Mouse (Mus musculus): ENCODE results near the gene Etl4.

The Etl4 gene

GRCm38 (mm10) chr2:20442731-20443130, 533.2 kb downstream of the Etl4 start:
- DNase-seq (ENCODE audit: low read depth in 2 of 2, low spot score in 2 of 2) = no peak

- no peak for DNase-seq (ENCODE audit: low read depth in 2 of 2, low spot score in 2 of 2)
These were observed 534.3 kb downstream of the Etl4 start for GRCm38 (mm10) chr2:20443671-20444440.

GRCm38 (mm10) chr2:20445156-20446155, 535.9 kb downstream of the Etl4 start:
- DNase-seq (ENCODE audit: low read depth in 2 of 2, low spot score in 2 of 2) = no peak

- no peak for DNase-seq (ENCODE audit: low read depth in 2 of 2, low spot score in 2 of 2)
These were observed 536.6 kb downstream of the Etl4 start for GRCm38 (mm10) chr2:20446180-20446579.

- no peak for DNase-seq (ENCODE audit: low read depth in 2 of 2, low spot score in 2 of 2)
These were observed 541.4 kb downstream of the Etl4 start for GRCm38 (mm10) chr2:20450945-20451344.

GRCm38 (mm10) chr2:20453506-20454206, 544.1 kb downstream of the Etl4 start:
- no peak for DNase-seq (ENCODE audit: low read depth in 2 of 2, low spot score in 2 of 2)

- DNase-seq (ENCODE audit: low read depth in 2 of 2, low spot score in 2 of 2) = no peak
These were observed 569.6 kb downstream of the Etl4 start for GRCm38 (mm10) chr2:20479199-20479598.

- DNase-seq (ENCODE audit: low read depth in 2 of 2, low spot score in 2 of 2) = no peak
These were observed 576.7 kb downstream of the Etl4 start for GRCm38 (mm10) chr2:20486137-20486788.

- no peak for DNase-seq (ENCODE audit: low read depth in 2 of 2, low spot score in 2 of 2)
These were observed 579.5 kb downstream of the Etl4 start for GRCm38 (mm10) chr2:20489090-20489489.

GRCm38 (mm10) chr2:20492125-20492524, 582.5 kb downstream of the Etl4 start:
- DNase-seq (ENCODE audit: low read depth in 2 of 2, low spot score in 2 of 2) = no peak

GRCm38 (mm10) chr2:20493806-20494205, 584.2 kb downstream of the Etl4 start:
- DNase-seq (ENCODE audit: low read depth in 2 of 2, low spot score in 2 of 2) = no peak

- no peak for DNase-seq (ENCODE audit: low read depth in 2 of 2, low spot score in 2 of 2)
These were observed 585.1 kb downstream of the Etl4 start for GRCm38 (mm10) chr2:20494666-20495065.

GRCm38 (mm10) chr2:20496219-20496800, 586.7 kb downstream of the Etl4 start:
- DNase-seq (ENCODE audit: low read depth in 2 of 2, low spot score in 2 of 2) = no peak

GRCm38 (mm10) chr2:20507832-20508723, 598.5 kb downstream of the Etl4 start:
- no peak for DNase-seq (ENCODE audit: low read depth in 2 of 2, low spot score in 2 of 2)

- no peak for DNase-seq (ENCODE audit: low read depth in 2 of 2, low spot score in 2 of 2)
These were observed 599.1 kb downstream of the Etl4 start for GRCm38 (mm10) chr2:20508724-20509052.

GRCm38 (mm10) chr2:20510061-20510460, 600.5 kb downstream of the Etl4 start:
- no peak for DNase-seq (ENCODE audit: low read depth in 2 of 2, low spot score in 2 of 2)

- DNase-seq (ENCODE audit: low read depth in 2 of 2, low spot score in 2 of 2) = no peak
These were observed 606.8 kb downstream of the Etl4 start for GRCm38 (mm10) chr2:20516270-20516865.

GRCm38 (mm10) chr2:20517853-20518252, 608.3 kb downstream of the Etl4 start:
- DNase-seq (ENCODE audit: low read depth in 2 of 2, low spot score in 2 of 2) = no peak

GRCm38 (mm10) chr2:20518506-20518905, 608.9 kb downstream of the Etl4 start:
- no peak for DNase-seq (ENCODE audit: low read depth in 2 of 2, low spot score in 2 of 2)
